Mouse (Mus musculus) kidney, postnatal 14 days (tissue): ENCODE results near the gene Tmem104.
A peak's percentile ranks its signal among the peaks of the same experiment; 100 is the strongest.

Source experiments
- DNase-seq: peaks from one replicate; pipeline ENCODE4 v3.0.0; 2022; ENCODE audit warnings: mixed read lengths

Tmem104 gene

DNA sequence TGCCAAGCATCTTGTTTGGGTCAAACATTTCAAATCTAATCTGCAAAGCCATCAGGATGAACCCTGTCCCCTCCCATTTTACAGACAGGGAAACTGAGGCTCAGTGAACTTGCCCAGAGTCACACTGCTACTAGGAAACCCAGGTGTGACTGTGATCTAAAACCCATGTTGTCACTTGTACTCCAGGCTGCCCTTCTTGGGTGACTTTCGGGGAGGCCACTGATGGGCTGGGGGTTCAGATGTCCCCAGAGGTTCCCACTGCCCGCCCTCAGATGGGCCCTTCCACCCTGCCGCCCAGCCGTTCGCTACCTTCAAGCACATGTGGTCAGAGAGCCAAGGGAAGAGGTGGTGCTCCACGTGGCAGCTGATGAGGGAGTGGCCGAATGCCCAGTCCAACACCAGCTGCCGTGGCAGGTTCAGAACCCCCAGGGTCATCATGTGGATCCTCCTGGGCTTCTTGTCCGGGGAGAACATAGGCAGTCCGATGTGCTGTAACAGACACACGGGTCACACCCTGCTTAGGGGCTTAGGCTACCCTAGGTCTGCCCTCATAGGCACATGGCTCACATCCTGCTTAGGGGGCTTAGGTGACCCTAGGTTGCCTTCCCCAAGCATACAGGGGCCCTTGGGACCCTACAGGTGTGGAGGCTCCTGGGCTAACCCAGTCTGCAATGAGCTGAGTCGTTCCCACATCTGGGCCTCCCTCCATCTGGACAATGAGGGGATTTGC lies 96.8 kb downstream of the Tmem104 start:
- no peak for DNase-seq

DNA sequence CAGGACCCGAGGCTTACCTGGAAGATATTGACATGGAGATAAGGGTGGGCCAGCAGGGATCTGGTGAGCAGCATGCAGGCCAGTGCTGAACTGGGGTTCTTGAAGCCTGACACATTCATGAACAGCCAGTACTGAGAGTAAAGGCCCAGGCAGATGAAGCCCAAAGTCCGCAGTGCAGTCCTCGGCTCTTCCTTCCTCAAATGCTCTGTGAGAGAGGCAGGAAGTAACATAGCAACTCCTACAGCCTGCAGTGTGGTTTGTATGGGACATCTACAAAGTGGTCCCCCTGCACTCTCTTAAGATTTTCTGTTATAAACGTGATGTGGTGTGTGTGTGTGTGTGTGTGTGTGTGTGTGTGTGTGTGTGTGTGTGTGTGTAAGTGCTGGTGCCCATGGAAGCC lies 98.0 kb downstream of the Tmem104 start:
- DNase-seq = no peak

DNA sequence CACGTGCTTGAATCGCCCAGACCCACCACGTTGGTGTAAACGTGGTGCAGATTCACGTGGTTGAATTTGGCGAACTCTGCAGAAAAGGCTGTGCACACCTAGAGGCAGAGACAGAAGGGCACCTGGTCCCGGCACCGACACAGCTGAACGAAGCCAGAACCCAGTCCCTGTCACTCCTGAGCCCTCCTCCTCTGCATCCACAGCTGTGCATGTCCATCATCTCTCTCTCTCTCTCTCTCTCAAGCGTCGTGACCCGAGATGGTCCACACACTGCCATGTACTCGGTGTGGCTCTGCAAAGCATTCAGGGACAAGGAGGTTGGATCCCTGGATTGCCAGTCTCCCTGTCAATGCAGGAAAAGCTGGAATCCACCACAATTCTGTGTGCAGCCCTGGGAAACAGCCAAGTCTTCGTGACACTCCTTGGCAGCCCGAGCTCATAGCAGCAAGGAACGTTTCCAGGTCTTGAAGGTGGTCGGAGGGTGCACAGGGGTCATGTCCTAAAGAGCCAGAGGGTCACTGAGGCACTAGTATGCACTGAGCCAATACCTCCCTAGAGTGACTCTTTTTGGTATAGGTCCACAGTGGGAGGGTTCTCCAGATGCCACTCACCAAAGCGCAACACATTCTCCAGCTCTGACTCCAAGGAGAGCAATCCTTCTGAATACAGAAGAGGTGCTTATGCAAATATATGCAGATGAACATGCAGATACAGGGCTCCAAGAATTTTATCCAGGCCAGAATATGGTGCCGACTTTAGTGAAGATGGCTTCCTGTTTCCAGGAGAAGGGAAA lies 99.1 kb downstream of the Tmem104 start:
- no peak for DNase-seq

DNA sequence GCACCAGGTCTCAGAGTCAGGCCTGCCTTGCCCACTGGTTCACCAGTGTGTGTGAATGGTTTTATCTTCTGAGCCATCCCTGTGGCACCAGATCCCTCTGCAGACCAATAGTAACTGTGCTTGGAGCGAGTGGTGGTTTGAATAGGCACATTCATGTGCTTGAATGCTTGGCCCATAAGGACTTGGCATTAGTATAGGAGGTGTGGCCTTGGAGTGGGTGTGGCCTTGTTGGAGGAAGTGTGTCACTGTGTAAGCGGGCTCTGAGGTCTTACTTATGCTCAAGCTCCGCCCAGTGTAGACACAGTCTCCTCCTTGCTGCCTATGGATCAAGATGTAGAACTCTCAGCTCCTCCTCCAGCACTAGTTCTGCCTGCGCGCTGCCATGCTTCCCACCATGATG lies 100.1 kb downstream of the Tmem104 start:
- DNase-seq = no peak

DNA sequence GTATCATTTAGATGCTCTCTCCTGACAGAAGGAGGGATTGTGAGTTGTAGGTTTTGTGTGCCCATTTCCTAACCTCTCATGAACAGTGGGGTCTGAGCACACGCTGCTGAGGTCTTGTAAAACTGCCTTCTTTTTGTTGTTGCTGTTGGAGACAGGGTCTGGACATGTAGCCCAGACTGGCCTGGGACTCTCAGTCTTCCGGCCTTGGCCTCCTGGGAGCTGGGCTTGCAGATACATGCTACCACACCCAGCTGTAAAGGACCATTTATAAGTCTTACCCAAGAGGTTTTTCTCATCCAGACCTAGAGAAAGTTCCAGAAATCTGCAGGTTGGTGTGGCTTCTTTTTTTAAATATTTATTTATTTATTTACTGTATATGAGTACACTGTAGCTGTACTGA lies 101.0 kb downstream of the Tmem104 start:
- no peak for DNase-seq

DNA sequence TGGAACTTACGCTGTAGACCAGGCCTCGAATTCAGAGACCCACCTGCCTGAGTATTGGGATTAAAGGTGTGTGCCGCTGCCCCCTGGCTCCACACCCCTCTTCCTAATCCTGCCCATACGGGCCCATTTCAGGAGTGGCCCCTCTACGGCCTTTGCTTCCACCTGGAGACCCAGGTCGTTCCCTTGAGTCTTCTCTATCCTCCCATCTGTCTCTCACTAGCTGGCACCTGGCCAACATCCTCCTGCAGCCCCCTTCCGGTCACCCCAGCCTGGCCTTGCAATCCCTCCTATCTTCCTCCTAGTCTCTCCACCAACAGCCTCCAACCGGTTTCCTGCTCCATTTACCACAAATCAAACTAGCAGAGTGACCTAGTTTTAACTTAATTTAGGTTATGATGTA lies 102.6 kb downstream of the Tmem104 start:
- DNase-seq = peak; percentile 52

DNA sequence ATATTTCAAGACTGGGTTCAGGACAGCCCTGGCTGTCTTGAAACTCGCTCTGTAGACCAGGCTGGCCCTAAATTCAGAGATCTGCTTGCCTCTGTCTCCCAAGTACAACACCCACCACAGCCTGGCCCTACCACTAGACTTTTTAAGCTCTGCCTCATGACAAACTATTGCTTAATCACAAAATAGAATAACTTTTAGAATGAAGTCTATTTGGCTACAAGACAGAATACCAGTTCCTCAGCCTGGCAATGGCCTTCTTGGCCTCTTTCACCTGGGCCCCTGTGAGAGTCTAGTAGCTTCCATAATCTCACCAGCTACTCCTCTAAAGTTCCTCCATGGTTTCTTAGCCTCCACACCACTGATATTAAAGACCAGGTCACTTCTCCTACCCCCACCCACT lies 103.0 kb downstream of the Tmem104 start:
- no peak for DNase-seq

DNA sequence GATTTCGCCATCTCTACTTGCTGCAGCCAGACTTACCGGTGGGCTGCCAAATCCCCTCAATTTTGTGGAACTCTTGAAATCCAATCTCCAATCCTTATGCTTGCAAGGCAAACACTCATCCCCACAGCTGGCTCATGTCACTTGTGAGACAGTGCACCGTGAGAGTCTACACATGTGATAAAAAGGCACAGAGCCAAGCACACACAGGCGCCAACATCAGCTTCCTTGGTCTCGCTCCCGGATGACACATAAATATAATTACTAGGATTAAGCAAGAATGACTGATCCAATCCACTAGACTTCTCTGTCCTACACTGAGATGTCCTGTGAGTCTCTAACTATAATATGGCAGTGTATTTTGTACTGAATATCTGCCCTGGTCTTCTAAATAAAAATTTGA lies 103.6 kb downstream of the Tmem104 start:
- DNase-seq = peak; percentile 87

DNA sequence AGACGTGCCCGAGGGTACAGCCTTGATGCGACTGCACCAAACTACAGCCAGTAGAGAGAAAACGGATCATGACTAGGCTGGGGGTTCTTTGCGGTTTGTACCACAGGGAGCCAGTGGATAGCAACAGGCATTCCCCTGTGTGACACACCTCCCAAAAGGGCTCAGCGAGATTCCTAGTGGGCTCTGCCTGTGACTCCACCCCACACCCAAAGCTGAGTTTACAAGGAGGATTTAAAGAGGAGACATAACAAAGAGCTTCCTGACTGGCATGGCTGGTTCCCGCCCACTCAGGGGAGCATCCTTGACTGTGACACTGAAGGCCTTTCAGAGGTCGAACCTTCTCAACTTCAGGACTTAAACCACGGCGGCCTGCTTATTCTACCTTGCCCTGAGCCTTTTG lies 104.2 kb downstream of the Tmem104 start:
- DNase-seq = no peak

DNA sequence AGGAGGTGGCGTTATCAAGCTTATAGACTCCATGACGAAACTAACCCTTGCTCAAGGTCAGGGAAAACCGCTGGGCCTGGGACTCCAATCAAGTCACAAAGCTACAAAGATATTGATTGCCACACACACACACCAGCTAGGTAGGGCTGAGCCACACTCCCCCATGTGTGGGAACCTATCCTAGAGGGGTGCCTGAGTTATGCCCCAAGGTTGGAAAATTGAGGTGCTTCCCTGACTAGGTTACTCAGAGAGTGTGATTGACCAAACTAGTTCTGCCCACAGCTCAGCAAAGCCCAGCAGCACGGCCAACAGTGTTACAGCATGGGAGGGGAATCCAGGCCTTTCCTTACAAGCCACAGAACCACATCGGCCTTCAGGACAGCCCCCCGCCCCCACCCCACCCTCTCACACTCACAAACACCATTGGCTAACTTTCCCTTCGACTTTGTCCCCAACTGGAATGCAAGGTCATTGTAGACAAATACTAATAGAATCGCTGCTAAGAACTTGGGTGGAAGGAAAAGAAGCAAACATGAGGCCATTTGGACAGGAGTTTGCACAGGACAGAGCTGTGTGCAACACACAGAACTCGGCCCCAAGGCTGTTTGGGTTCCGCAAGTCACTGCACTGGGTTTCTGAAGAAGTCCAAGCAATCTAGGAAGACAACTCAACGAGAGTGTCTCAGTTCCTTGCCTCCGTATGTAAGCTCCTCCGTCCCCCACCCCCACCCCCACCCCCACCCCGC lies 105.5 kb downstream of the Tmem104 start:
- DNase-seq = peak; percentile 65

DNA sequence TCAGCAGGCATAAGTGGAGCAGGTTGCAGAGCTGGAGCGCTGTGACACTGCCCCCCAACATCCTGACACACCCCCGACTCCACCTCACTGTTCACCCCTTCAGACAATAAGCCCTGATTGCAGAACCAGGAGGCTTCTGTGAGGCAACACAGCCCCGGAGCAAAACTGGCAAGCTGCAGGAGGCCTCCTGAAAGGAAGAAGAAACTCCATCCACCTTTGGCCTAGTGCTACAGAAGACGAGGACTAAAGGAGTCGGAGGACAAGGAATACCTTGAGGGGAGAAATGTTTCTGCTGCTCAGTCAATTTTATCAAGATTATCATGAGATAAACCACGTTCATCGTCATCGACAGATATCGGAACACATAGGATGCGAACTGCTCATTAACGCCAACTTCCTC lies 108.7 kb downstream of the Tmem104 start:
- DNase-seq = no peak
